Mouse (Mus musculus) brain, adult 10 weeks (tissue): ENCODE data around the gene Tmem39b. TPM values are rescaled to one million over a fixed set of nuclear protein-coding genes. Genes with fewer than 3 reads are reported as not detected.

ENCODE experiments used
- polyA plus RNA-seq: library from polyadenylated mRNA; stranded (reverse); fragments of 350-450 nt; fragmentation: Illumina TruSeq; extraction: RNeasy Lipid Tissue Mini Kit (QIAGEN cat#74804); gene quantifications from one replicate; pipeline ENCODE4 v1.2.3, GENCODE M21; 2015; ENCODE audit warnings: low read depth, low replicate concordance

Gene Tmem39b
- 7.9 TPM for polyA plus RNA-seq

GRCm38 (mm10) chr4:129696158-129696985, at the start of gene Tmem39b:
Gene Tmem39b, minus strand, starts transcription at chr4:129696838.

GRCm38 (mm10) chr4:129742232-129743009, 45.8 kb upstream of the Tmem39b start, which contains the start of gene Khdrbs1:
Gene Khdrbs1, minus strand, starts transcription at chr4:129742303.

GRCm38 (mm10) chr4:129672083-129672877, 24.4 kb downstream of the Tmem39b start, which contains the start of gene Kpna6:
Gene Kpna6, minus strand, starts transcription at chr4:129672767.

GRCm38 (mm10) chr4:129640638-129641467, 55.8 kb downstream of the Tmem39b start, which contains the start of gene Txlna:
Gene Txlna, minus strand, starts transcription at chr4:129641065.

Other genes starting within 250 kb of the Tmem39b start
- gene Bsdc1, start 235.3 kb downstream of the Tmem39b start, polyA plus RNA-seq: 50.2 TPM
- gene Tssk3, start 205.8 kb downstream of the Tmem39b start, polyA plus RNA-seq: not detected
- gene Fam229a, start 205.6 kb downstream of the Tmem39b start, polyA plus RNA-seq: not detected
- gene Marcksl1, start 183.3 kb downstream of the Tmem39b start, polyA plus RNA-seq: 72.9 TPM
- gene Hdac1, start 154.1 kb downstream of the Tmem39b start, polyA plus RNA-seq: 38.9 TPM
- gene Lck, start 123.2 kb downstream of the Tmem39b start, polyA plus RNA-seq: 2.3 TPM
- gene Fam167b, start 118.3 kb downstream of the Tmem39b start, polyA plus RNA-seq: 1.2 TPM
- 229 TPM for gene Eif3i, start 96.2 kb downstream of the Tmem39b start, polyA plus RNA-seq
- 151 TPM for gene Tmem234, start 96.2 kb downstream of the Tmem39b start, polyA plus RNA-seq
- gene Dcdc2b, start 82.6 kb downstream of the Tmem39b start, polyA plus RNA-seq: 5.6 TPM
- gene Iqcc, start 77.7 kb downstream of the Tmem39b start, polyA plus RNA-seq: 33.5 TPM
- gene Ccdc28b, start 72.9 kb downstream of the Tmem39b start, polyA plus RNA-seq: 55.4 TPM
- gene Txlna, start 55.8 kb downstream of the Tmem39b start, polyA plus RNA-seq: 33.5 TPM
- gene Kpna6, start 24.1 kb downstream of the Tmem39b start, polyA plus RNA-seq: 45.4 TPM
- 91.9 TPM for gene Khdrbs1, start 45.5 kb upstream of the Tmem39b start, polyA plus RNA-seq
- 159 TPM for gene Ptp4a2, start 114.4 kb upstream of the Tmem39b start, polyA plus RNA-seq
- not detected for gene Spocd1, start 232.4 kb upstream of the Tmem39b start, polyA plus RNA-seq